Mouse (Mus musculus) erythroblast, embryonic 14.5 days (primary cell): ENCODE measurements around the gene Cstad.

Experiments used
- GATA1 ChIP-seq: IDR thresholded peaks from 2 replicates; pipeline ENCODE4 v1.6.1; 2012; ENCODE audit warnings: low read length, inconsistent platforms, mixed read lengths
- TAL1 ChIP-seq: IDR thresholded peaks from 3 replicates; pipeline ENCODE4 v1.6.1; 2012; ENCODE audit warnings: low read length, inconsistent platforms, mixed read lengths

DNA sequence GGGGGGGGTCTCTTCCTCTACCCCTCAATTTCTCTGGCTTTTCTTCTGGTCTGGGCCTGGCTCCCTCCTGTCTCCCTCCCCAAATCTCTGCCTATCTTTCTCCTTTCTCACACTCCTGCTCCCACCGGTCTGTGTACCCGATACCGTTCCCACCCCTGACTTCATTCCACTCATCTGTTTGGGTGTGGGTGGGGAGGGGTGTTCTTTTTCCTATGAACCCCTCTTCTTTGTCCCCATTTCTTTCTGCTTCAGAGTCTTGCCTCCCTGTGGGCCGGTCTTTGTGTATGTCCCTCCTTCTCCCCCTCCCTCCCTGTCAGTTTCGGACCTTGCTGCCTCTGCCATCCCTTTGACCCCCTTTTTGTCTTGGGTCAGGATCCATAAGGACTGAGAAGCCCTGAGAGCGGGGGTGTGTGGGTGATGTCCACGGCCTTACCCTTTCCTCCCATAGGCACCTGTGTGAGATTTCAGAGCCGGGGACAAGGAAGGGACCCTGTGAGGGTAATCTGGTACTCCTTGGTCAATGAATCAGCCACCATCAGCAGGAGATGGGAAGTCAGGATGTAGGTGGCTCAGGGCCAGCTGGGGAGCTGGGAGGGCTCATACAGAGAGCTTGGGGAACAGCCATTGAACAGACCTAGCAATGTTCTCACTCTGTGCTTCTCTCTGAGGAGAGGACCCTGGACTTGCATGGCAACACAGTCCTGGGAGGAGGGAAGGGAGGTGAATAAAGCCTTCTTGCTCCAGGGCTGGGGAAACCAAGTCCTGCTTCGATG is 19.5 kb downstream of the Cstad start:
- TF ChIP-seq GATA1, result no peak
- TF ChIP-seq TAL1, result no peak
